Mouse (Mus musculus): ENCODE measurements at regions not wholly inside any gene's neighbourhood (a gene's known extent, or its start where the extent isn't known, plus 50 kb on each side); places are given as distances from the start of the nearest gene placed in this dataset.

- TF ChIP-seq POLR2A (IDR thresholded peaks at IDR 0.05; ENCODE audit: low read depth, low read length) (no peak), CTCF (IDR thresholded peaks at IDR 0.05; ENCODE audit: extremely low read depth, insufficient read depth, insufficient read length, insufficient replicate concordance) (no peak)
- H3K27ac ChIP-seq (ENCODE audit: insufficient read depth, low read length) = no peak overlapping the region
- H3K36me3 ChIP-seq (ENCODE audit: control insufficient read depth, insufficient read depth, low read length) = no peaks in the 10 kb centered on the region
- no peak for DNase-seq (ENCODE audit: low read depth in 1 of 2, low spot score in 2 of 2)
- no peak overlapping the region for H3K4me3 ChIP-seq (ENCODE audit: extremely low read depth, insufficient read depth, insufficient read length)
- H3K27me3 ChIP-seq (ENCODE audit: control insufficient read depth, insufficient read depth, low read length) = no peaks in the 10 kb centered on the region
- H3K4me1 ChIP-seq (ENCODE audit: control insufficient read depth, insufficient read depth, insufficient read length) = no peaks in the 10 kb centered on the region
Observed at GRCm38 (mm10) chr3:83416536-83416935, 288.8 kb downstream of the Dchs2 start.

DNA sequence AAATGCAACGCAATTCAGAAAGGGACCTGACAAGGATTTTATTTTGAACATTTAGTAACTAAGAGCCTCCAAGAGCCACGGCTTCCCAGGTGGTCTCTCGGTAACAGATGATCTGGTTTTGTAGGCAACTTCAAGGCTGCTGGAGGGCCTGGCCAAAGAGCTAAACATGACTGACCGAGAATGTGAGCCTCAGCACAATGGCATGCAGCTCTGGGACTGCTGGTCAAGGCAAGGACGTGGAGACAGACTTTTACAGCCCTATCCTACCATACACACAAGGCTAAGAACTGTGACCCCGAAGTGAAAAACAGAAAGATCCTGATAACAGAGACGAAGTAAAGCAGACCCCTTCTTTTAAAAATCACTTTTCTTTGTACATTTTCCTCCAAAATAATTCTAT lies 296.5 kb downstream of the Dchs2 start:
- DNase-seq (ENCODE audit: low read depth in 1 of 2, low spot score in 2 of 2) = no peak
- Histone ChIP-seq H3K4me1 (ENCODE audit: control insufficient read depth, insufficient read depth, insufficient read length) (no peaks in the 10 kb centered on the region), H3K36me3 (ENCODE audit: control insufficient read depth, insufficient read depth, low read length) (no peaks in the 10 kb centered on the region), H3K27me3 (ENCODE audit: control insufficient read depth, insufficient read depth, low read length) (no peaks in the 10 kb centered on the region), H3K27ac (ENCODE audit: insufficient read depth, low read length) (no peak overlapping the region), H3K4me3 (ENCODE audit: extremely low read depth, insufficient read depth, insufficient read length) (no peak overlapping the region)
- no peak for TF ChIP-seq CTCF (IDR thresholded peaks at IDR 0.05; ENCODE audit: extremely low read depth, insufficient read depth, insufficient read length, insufficient replicate concordance)
- no peak for TF ChIP-seq POLR2A (IDR thresholded peaks at IDR 0.05; ENCODE audit: low read depth, low read length)
- 76% methylated on average over 7 of the region's 7 CpGs for WGBS

DNA sequence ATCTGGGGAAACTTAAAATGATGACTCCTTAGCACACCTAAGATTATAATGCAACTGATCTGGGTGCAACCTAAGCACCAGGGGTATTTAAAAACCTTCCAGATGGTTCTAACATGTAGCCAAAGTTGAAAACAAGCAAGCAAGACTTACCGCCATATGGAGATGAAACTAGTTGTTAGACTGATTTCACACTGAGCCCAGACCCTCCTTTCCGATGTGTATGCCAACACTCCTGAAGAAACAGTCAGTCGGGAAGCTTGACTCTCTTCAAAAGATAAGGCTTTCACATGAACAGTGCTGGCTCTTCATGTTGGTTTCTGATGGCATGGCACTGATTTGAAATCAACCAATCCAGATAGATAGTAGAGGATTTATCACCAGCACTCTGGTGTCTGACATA lies 301.6 kb downstream of the Dchs2 start:
- WGBS = 90% methylated on average over 3 of the region's 3 CpGs
- no peak overlapping the region for H3K27ac ChIP-seq (ENCODE audit: insufficient read depth, low read length)
- TF ChIP-seq POLR2A (IDR thresholded peaks at IDR 0.05; ENCODE audit: low read depth, low read length) = no peak
- no peak for TF ChIP-seq CTCF (IDR thresholded peaks at IDR 0.05; ENCODE audit: extremely low read depth, insufficient read depth, insufficient read length, insufficient replicate concordance)
- no peaks in the 10 kb centered on the region for H3K27me3 ChIP-seq (ENCODE audit: control insufficient read depth, insufficient read depth, low read length)
- DNase-seq (ENCODE audit: low read depth in 1 of 2, low spot score in 2 of 2) = no peak
- H3K4me3 ChIP-seq (ENCODE audit: extremely low read depth, insufficient read depth, insufficient read length) = no peak overlapping the region
- H3K36me3 ChIP-seq (ENCODE audit: control insufficient read depth, insufficient read depth, low read length) = no peaks in the 10 kb centered on the region
- no peaks in the 10 kb centered on the region for H3K4me1 ChIP-seq (ENCODE audit: control insufficient read depth, insufficient read depth, insufficient read length)

DNA sequence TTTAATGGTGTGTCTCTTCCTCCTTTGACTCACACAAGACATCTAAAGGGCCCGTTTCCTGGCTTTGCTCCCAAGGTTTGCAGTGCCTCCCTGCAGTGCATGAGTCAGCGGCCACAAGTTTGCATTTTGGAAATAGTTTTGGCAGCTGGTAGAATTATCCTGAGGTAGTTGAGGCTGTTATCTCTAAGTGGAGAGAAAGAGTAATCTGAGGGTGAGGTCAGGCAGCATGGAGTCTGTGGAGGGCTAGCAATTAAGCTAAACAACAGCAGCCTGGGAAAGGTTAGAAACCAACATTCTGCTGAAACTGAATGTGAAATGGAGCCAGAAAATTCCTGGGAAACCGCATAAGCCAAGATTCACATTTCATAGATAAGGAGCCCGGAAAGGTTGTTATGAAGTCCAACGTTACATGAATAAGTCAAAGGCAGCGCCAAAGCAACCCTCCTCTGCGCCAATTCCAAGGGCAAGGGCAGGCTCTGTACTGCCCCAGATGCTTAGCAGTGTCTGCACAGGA lies 318.5 kb downstream of the Dchs2 start:
- no peak for DNase-seq (ENCODE audit: low read depth in 1 of 2, low spot score in 2 of 2)
- Histone ChIP-seq H3K27ac (ENCODE audit: insufficient read depth, low read length) (no peak overlapping the region), H3K4me3 (ENCODE audit: extremely low read depth, insufficient read depth, insufficient read length) (no peak overlapping the region), H3K4me1 (ENCODE audit: control insufficient read depth, insufficient read depth, insufficient read length) (no peaks in the 10 kb centered on the region), H3K36me3 (ENCODE audit: control insufficient read depth, insufficient read depth, low read length) (no peaks in the 10 kb centered on the region), H3K27me3 (ENCODE audit: control insufficient read depth, insufficient read depth, low read length) (no peaks in the 10 kb centered on the region)
- WGBS = 75% methylated on average over 7 of the region's 7 CpGs
- no peak for TF ChIP-seq CTCF (IDR thresholded peaks at IDR 0.05; ENCODE audit: extremely low read depth, insufficient read depth, insufficient read length, insufficient replicate concordance)

GRCm38 (mm10) chr3:83450662-83451061 lies 315.5 kb upstream of the Sfrp2 start:
- no peak for TF ChIP-seq CTCF (IDR thresholded peaks at IDR 0.05; ENCODE audit: extremely low read depth, insufficient read depth, insufficient read length, insufficient replicate concordance)
- no peak for TF ChIP-seq POLR2A (IDR thresholded peaks at IDR 0.05; ENCODE audit: low read depth, low read length)
- Histone ChIP-seq H3K4me3 (ENCODE audit: extremely low read depth, insufficient read depth, insufficient read length) (no peak overlapping the region), H3K4me1 (ENCODE audit: control insufficient read depth, insufficient read depth, insufficient read length) (no peaks in the 10 kb centered on the region), H3K27ac (ENCODE audit: insufficient read depth, low read length) (no peak overlapping the region), H3K36me3 (ENCODE audit: control insufficient read depth, insufficient read depth, low read length) (no peaks in the 10 kb centered on the region), H3K27me3 (ENCODE audit: control insufficient read depth, insufficient read depth, low read length) (no peaks in the 10 kb centered on the region)
- no peak for DNase-seq (ENCODE audit: low read depth in 1 of 2, low spot score in 2 of 2)
- WGBS = 66% methylated on average over 2 of the region's 2 CpGs

DNA sequence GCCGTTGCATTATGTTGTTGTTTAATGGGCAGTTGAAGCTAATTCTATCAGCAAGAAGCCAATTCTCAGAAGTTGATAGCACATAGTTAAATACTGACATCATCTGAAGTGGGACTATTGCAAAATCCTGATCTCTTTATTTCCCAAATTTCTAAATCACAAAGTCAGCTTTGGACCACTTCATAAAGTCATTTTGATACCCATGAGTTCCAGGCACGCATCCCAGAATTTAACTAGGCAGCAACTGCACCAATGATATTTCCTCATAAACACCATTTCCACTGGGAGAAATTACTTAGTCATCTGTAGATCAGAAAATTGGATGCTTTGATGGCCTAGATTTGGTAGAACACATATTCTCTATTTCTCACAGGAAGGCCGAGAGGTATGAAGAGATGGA lies 314.8 kb upstream of the Sfrp2 start:
- Histone ChIP-seq H3K4me3 (ENCODE audit: extremely low read depth, insufficient read depth, insufficient read length) (no peak overlapping the region), H3K4me1 (ENCODE audit: control insufficient read depth, insufficient read depth, insufficient read length) (no peaks in the 10 kb centered on the region), H3K36me3 (ENCODE audit: control insufficient read depth, insufficient read depth, low read length) (no peaks in the 10 kb centered on the region), H3K27ac (ENCODE audit: insufficient read depth, low read length) (no peak overlapping the region), H3K27me3 (ENCODE audit: control insufficient read depth, insufficient read depth, low read length) (no peaks in the 10 kb centered on the region)
- WGBS = 86% methylated on average over 3 of the region's 3 CpGs
- TF ChIP-seq POLR2A (IDR thresholded peaks at IDR 0.05; ENCODE audit: low read depth, low read length) = no peak
- no peak for TF ChIP-seq CTCF (IDR thresholded peaks at IDR 0.05; ENCODE audit: extremely low read depth, insufficient read depth, insufficient read length, insufficient replicate concordance)
- no peak for DNase-seq (ENCODE audit: low read depth in 1 of 2, low spot score in 2 of 2)

GRCm38 (mm10) chr3:83453462-83453861 lies 312.7 kb upstream of the Sfrp2 start:
- DNase-seq (ENCODE audit: low read depth in 1 of 2, low spot score in 2 of 2) = no peak
- Histone ChIP-seq H3K27ac (ENCODE audit: insufficient read depth, low read length) (no peak overlapping the region), H3K27me3 (ENCODE audit: control insufficient read depth, insufficient read depth, low read length) (no peaks in the 10 kb centered on the region), H3K36me3 (ENCODE audit: control insufficient read depth, insufficient read depth, low read length) (no peaks in the 10 kb centered on the region), H3K4me1 (ENCODE audit: control insufficient read depth, insufficient read depth, insufficient read length) (no peaks in the 10 kb centered on the region), H3K4me3 (ENCODE audit: extremely low read depth, insufficient read depth, insufficient read length) (no peak overlapping the region)
- no peak for TF ChIP-seq CTCF (IDR thresholded peaks at IDR 0.05; ENCODE audit: extremely low read depth, insufficient read depth, insufficient read length, insufficient replicate concordance)
- TF ChIP-seq POLR2A (IDR thresholded peaks at IDR 0.05; ENCODE audit: low read depth, low read length) = no peak
- WGBS = 63% methylated on average over 2 of the region's 2 CpGs

Measured in spleen, adult 2 months (tissue).